Mouse (Mus musculus) embryonic fibroblast, embryonic 13.5 days (primary cell): ENCODE results near the gene Sparcl1.

ENCODE experiments used
- CTCF ChIP-seq: IDR thresholded peaks from 2 replicates; pipeline ENCODE4 v1.5.1; 2011; ENCODE audit warnings: mild to moderate bottlenecking, control low read depth, low read length, moderate library complexity, borderline replicate concordance; ENCODE audit not compliant: insufficient read depth
- POLR2A ChIP-seq: IDR thresholded peaks from 2 replicates; pipeline ENCODE4 v1.6.1; 2011; ENCODE audit warnings: low read depth, mild to moderate bottlenecking, control low read depth, low read length, moderate library complexity

GRCm38 (mm10) chr5:104149349-104149748, 35.8 kb upstream of the Sparcl1 start:
- TF ChIP-seq POLR2A, result no peak
- TF ChIP-seq CTCF, result no peak
